Mouse (Mus musculus): Measurements from ENCODE around the gene Adgrf1. TPM values are rescaled to one million over a fixed set of nuclear protein-coding genes. Genes with fewer than 3 reads are reported as not detected.
A peak's percentile ranks its signal among the peaks of the same experiment; 100 is the strongest.

Adgrf1 gene
- polyA plus RNA-seq, 1 experiment from 2014 or later, result not detected

- WGBS, result 48% methylated on average over 5 of the region's 5 CpGs
- Histone ChIP-seq H3K9ac (no peak overlapping the region), H3K27me3 (no peaks in the 10 kb centered on the region), H3K4me3 (no peak overlapping the region), H3K27ac (replicated peaks) (no peak overlapping the region; the same call in 1 of the 2 replicates), H3K9me3 (no peaks in the 10 kb centered on the region), H3K4me2 (no peak overlapping the region), H3K4me1 (replicated peaks) (0 out of 2 replicates have a peak, but pooled peaks cover 13% of the 10 kb centered on the region), H3K36me3 (no peaks in the 10 kb centered on the region)
- no peak for ATAC-seq (ENCODE audit: low FRiP score, low read depth)
These were observed 18.6 kb upstream of the Adgrf1 start for GRCm38 (mm10) chr17:43251249-43252125.

- H3K27ac ChIP-seq (replicated peaks), result no peak overlapping the region
- ATAC-seq (ENCODE audit: low FRiP score, low read depth), result no peak
- H3K4me3 ChIP-seq, result no peak overlapping the region
- 68% methylated on average over 11 of the region's 11 CpGs for WGBS
- no peaks in the 10 kb centered on the region for H3K36me3 ChIP-seq
- H3K27me3 ChIP-seq, result no peaks in the 10 kb centered on the region
- H3K4me2 ChIP-seq, result no peak overlapping the region
- H3K4me1 ChIP-seq (replicated peaks), result 0 out of 2 replicates have a peak, but pooled peaks cover 13% of the 10 kb centered on the region
- no peak overlapping the region for H3K9ac ChIP-seq
- H3K9me3 ChIP-seq, result no peaks in the 10 kb centered on the region
These were observed 17.3 kb upstream of the Adgrf1 start for GRCm38 (mm10) chr17:43252846-43253245.

- no peaks in the 10 kb centered on the region for H3K36me3 ChIP-seq
- no peaks in the 10 kb centered on the region for H3K27me3 ChIP-seq
- H3K4me3 ChIP-seq, result no peak overlapping the region
- no peak for ATAC-seq (ENCODE audit: low FRiP score, low read depth)
- H3K9ac ChIP-seq, result no peak overlapping the region
- 0 out of 2 replicates have a peak, but pooled peaks cover 10% of the 10 kb centered on the region for H3K4me1 ChIP-seq (replicated peaks)
- no peaks in the 10 kb centered on the region for H3K9me3 ChIP-seq
- no peak overlapping the region for H3K27ac ChIP-seq (replicated peaks)
- WGBS, result 77% methylated on average over 3 of the region's 3 CpGs
- H3K4me2 ChIP-seq, result no peak overlapping the region
These were observed 15.9 kb upstream of the Adgrf1 start for GRCm38 (mm10) chr17:43254261-43254660.

GRCm38 (mm10) chr17:43256536-43257135 is 13.5 kb upstream of the Adgrf1 start:
- no peak overlapping the region for H3K4me2 ChIP-seq
- no peaks in the 10 kb centered on the region for H3K36me3 ChIP-seq
- no peak overlapping the region for H3K9ac ChIP-seq
- H3K4me3 ChIP-seq, result no peak overlapping the region
- no peak for ATAC-seq (ENCODE audit: low FRiP score, low read depth)
- H3K4me1 ChIP-seq (replicated peaks), result 0 out of 2 replicates have a peak, but pooled peaks cover 3% of the 10 kb centered on the region
- WGBS, result 79% methylated on average over 12 of the region's 12 CpGs
- H3K27me3 ChIP-seq, result no peaks in the 10 kb centered on the region
- H3K27ac ChIP-seq (replicated peaks), result no peak overlapping the region
- no peaks in the 10 kb centered on the region for H3K9me3 ChIP-seq

- Histone ChIP-seq H3K4me3 (no peak overlapping the region), H3K9me3 (no peaks in the 10 kb centered on the region), H3K36me3 (no peaks in the 10 kb centered on the region), H3K4me1 (replicated peaks) (no peaks in the 10 kb centered on the region), H3K27me3 (no peaks in the 10 kb centered on the region), H3K27ac (replicated peaks) (no peak overlapping the region), H3K4me2 (no peak overlapping the region), H3K9ac (no peak overlapping the region)
- 83% methylated on average over 1 of the region's 1 CpGs for WGBS
- peak; percentile 86 for ATAC-seq (ENCODE audit: low FRiP score, low read depth)
These were observed 12.4 kb upstream of the Adgrf1 start for GRCm38 (mm10) chr17:43257699-43258098.

- H3K4me3 ChIP-seq, result no peak overlapping the region
These were observed 8.2 kb upstream of the Adgrf1 start for GRCm38 (mm10) chr17:43261937-43262336.

GRCm38 (mm10) chr17:43264739-43265138 is 5.4 kb upstream of the Adgrf1 start:
- Histone ChIP-seq H3K4me2 (no peak overlapping the region), H3K9me3 (no peaks in the 10 kb centered on the region), H3K36me3 (no peaks in the 10 kb centered on the region), H3K27me3 (no peaks in the 10 kb centered on the region), H3K4me1 (replicated peaks) (peaks cover 3% of the 10 kb centered on the region), H3K4me3 (no peak overlapping the region), H3K27ac (replicated peaks) (no peak overlapping the region), H3K9ac (no peak overlapping the region)
- WGBS, result 87% methylated on average over 7 of the region's 7 CpGs
- ATAC-seq (ENCODE audit: low FRiP score, low read depth), result peak; percentile 35; the same call in 1 of the 2 replicates

More at GRCm38 (mm10) chr17:43261937-43262336, 8.2 kb upstream of the Adgrf1 start:
- no peak overlapping the region for H3K9ac ChIP-seq
- no peak overlapping the region for H3K27ac ChIP-seq (replicated peaks)
- H3K4me2 ChIP-seq, result no peak overlapping the region
- H3K4me1 ChIP-seq (replicated peaks), result peaks cover 3% of the 10 kb centered on the region
- H3K27me3 ChIP-seq, result no peaks in the 10 kb centered on the region
- H3K9me3 ChIP-seq, result no peaks in the 10 kb centered on the region
- WGBS, result 97% methylated on average over 5 of the region's 5 CpGs
- no peaks in the 10 kb centered on the region for H3K36me3 ChIP-seq
- no peak for ATAC-seq (ENCODE audit: low FRiP score, low read depth)

GRCm38 (mm10) chr17:43265178-43265837 is 4.8 kb upstream of the Adgrf1 start:
- peak overlapping the region; percentile 37 for H3K4me2 ChIP-seq
- 23% methylated on average over 26 of the region's 26 CpGs for WGBS
- H3K4me1 ChIP-seq (replicated peaks), result peaks cover 3% of the 10 kb centered on the region
- H3K27me3 ChIP-seq, result no peaks in the 10 kb centered on the region
- H3K36me3 ChIP-seq, result no peaks in the 10 kb centered on the region
- no peak overlapping the region for H3K4me3 ChIP-seq
- H3K9me3 ChIP-seq, result no peaks in the 10 kb centered on the region
- no peak overlapping the region for H3K9ac ChIP-seq
- peak; percentile 94 for ATAC-seq (ENCODE audit: low FRiP score, low read depth)
- no peak overlapping the region for H3K27ac ChIP-seq (replicated peaks)

GRCm38 (mm10) chr17:43265944-43266343 is 4.2 kb upstream of the Adgrf1 start:
- H3K27ac ChIP-seq (replicated peaks), result no peak overlapping the region
- 95% methylated on average over 6 of the region's 6 CpGs for WGBS
- ATAC-seq (ENCODE audit: low FRiP score, low read depth), result no peak
- H3K4me1 ChIP-seq (replicated peaks), result peaks cover 3% of the 10 kb centered on the region
- H3K36me3 ChIP-seq, result no peaks in the 10 kb centered on the region
- H3K27me3 ChIP-seq, result no peaks in the 10 kb centered on the region
- no peak overlapping the region for H3K4me2 ChIP-seq
- H3K9me3 ChIP-seq, result no peaks in the 10 kb centered on the region
- H3K4me3 ChIP-seq, result no peak overlapping the region
- no peak overlapping the region for H3K9ac ChIP-seq

- Histone ChIP-seq H3K4me3 (no peak overlapping the region), H3K9me3 (no peaks in the 10 kb centered on the region), H3K27me3 (no peaks in the 10 kb centered on the region), H3K4me1 (replicated peaks) (peaks cover 3% of the 10 kb centered on the region), H3K9ac (no peak overlapping the region), H3K4me2 (no peak overlapping the region), H3K36me3 (no peaks in the 10 kb centered on the region), H3K27ac (replicated peaks) (no peak overlapping the region)
- ATAC-seq (ENCODE audit: low FRiP score, low read depth), result no peak
- 89% methylated on average over 2 of the region's 2 CpGs for WGBS
These were observed 3.5 kb upstream of the Adgrf1 start for GRCm38 (mm10) chr17:43266636-43267035.

- H3K36me3 ChIP-seq, result no peaks in the 10 kb centered on the region
- H3K4me1 ChIP-seq (replicated peaks), result peaks cover 3% of the 10 kb centered on the region
- H3K4me3 ChIP-seq, result no peak overlapping the region
- no peak for ATAC-seq (ENCODE audit: low FRiP score, low read depth)
- WGBS, result 94% methylated on average over 9 of the region's 9 CpGs
- no peaks in the 10 kb centered on the region for H3K9me3 ChIP-seq
- H3K27me3 ChIP-seq, result no peaks in the 10 kb centered on the region
- no peak overlapping the region for H3K27ac ChIP-seq (replicated peaks)
- H3K9ac ChIP-seq, result no peak overlapping the region
- no peak overlapping the region for H3K4me2 ChIP-seq
These were observed 2.9 kb upstream of the Adgrf1 start for GRCm38 (mm10) chr17:43267046-43267749.

All from hindbrain, embryonic 15.5 days (tissue).